Mouse (Mus musculus) liver, adult 2 months (tissue): ENCODE measurements around the gene Strn3.

Experiments used
- CTCF ChIP-seq: fragments of 200-500 bp; IDR thresholded peaks from 2 replicates; pipeline ENCODE4 v1.5.1; 2011; ENCODE audit warnings: low read depth, low read length, control low read depth
- POLR2A ChIP-seq: fragments of 200-500 bp; IDR thresholded peaks from 2 replicates; pipeline ENCODE4 v1.6.1; 2011; ENCODE audit warnings: low read length, control low read depth; ENCODE audit not compliant: insufficient read depth; ENCODE audit errors: extremely low read depth

- TF ChIP-seq POLR2A (no peak), CTCF (no peak)
Measured at GRCm38 (mm10) chr12:51735840-51736271, 44.2 kb upstream of the Strn3 start.
